Mouse (Mus musculus) small intestine, adult 2 months (tissue): ENCODE measurements around the gene Dbh.

ENCODE experiments used
- CTCF ChIP-seq: fragments of 200-500 bp; IDR thresholded peaks from 2 replicates; pipeline ENCODE4 v1.5.1; 2012; ENCODE audit warnings: low read depth, mild to moderate bottlenecking, control low read depth, inconsistent platforms, low read length, moderate library complexity, mixed read lengths; ENCODE audit not compliant: insufficient replicate concordance, insufficient read length; ENCODE audit errors: extremely low read depth
- POLR2A ChIP-seq: fragments of 200-500 bp; IDR thresholded peaks from 2 replicates; pipeline ENCODE4 v1.6.1; 2012; ENCODE audit warnings: low read depth, mild to moderate bottlenecking, control low read depth, inconsistent platforms, low read length, moderate library complexity

DNA sequence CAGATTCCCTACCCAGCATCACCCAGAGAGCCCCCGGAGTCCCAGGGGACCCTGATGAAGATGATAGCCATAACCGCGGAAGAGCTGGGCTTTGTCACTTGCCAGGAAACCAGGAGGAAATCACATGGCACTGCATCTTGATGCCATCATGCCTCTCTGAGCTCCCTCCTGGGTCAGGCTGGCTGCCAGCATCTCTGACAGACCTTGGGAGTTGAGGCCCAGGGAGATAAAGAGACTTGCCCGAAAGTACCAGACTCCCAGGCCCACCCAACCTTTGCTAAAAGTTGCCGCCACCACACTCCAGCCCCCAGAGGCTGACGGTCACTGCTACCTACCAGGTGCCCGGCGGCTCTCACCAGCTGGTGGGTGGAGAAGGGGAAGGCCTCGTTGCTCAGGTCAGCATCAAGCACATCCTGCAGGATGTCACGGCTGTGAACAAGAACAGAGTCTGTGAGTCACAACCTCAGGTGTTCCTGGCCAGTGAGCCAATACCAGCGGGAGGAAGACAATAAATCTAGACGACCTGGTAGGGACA lies 45.7 kb downstream of the Dbh start:
- TF ChIP-seq CTCF, result no peak
- TF ChIP-seq POLR2A, result no peak
